Mouse (Mus musculus): ENCODE measurements around the gene Dapp1. TPM values are rescaled to one million over a fixed set of nuclear protein-coding genes. Genes with fewer than 3 reads are reported as not detected.

Gene Dapp1
- polyA plus RNA-seq, 1 experiment = 0.16 TPM

DNA sequence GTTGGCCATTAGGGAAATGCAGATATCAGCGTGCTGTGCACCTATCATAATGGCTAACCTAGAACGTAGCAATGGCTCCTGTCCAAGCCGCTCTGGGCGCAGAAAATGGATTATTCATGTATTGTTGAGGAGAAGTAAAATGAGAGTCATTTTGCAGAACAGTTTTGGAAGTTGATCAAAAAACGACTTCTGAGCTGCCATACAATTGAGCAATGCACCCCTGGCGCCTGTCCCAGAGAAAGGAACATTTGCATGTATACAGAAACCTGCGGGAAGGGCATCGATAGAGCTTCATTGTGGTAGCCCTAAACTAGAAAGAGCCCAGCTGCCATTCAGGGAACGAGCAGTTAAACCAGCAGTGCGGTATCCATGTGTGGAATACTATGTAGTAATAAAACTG, 81.2 kb downstream of the Dapp1 start:
- H3K36me3 ChIP-seq (ENCODE audit: control insufficient read depth, insufficient read depth) = peaks cover 11% of the 10 kb centered on the region

GRCm38 (mm10) chr3:137897685-137898084, 83.7 kb downstream of the Dapp1 start:
- Histone ChIP-seq H3ac (ENCODE audit: control insufficient read depth, insufficient read length) (no peak overlapping the region), H3K36me3 (ENCODE audit: control insufficient read depth, insufficient read depth) (no peaks in the 10 kb centered on the region), H3K27me3 (ENCODE audit: control insufficient read depth, insufficient read depth, insufficient read length) (no peaks in the 10 kb centered on the region), H3K4me2 (ENCODE audit: low read depth) (no peak overlapping the region), H3K4me3 (no peak overlapping the region), H3K79me2 (ENCODE audit: control insufficient read depth, insufficient read depth) (no peaks in the 10 kb centered on the region)
- no peak for TF ChIP-seq MAX (IDR thresholded peaks at IDR 0.05; ENCODE audit: low read depth)
- no peak for TF ChIP-seq CEBPB (IDR thresholded peaks at IDR 0.05; ENCODE audit: insufficient read depth, poor library complexity, severe bottlenecking)
- no peak for TF ChIP-seq POLR2A (IDR thresholded peaks at IDR 0.05; ENCODE audit: insufficient read length, low read depth)
- TF ChIP-seq E2F4 (IDR thresholded peaks at IDR 0.05; ENCODE audit: insufficient read depth) = no peak

More for the DNA sequence above, 81.2 kb downstream of the Dapp1 start:
- H3K27me3 ChIP-seq (ENCODE audit: control insufficient read depth, insufficient read depth, insufficient read length) = no peaks in the 10 kb centered on the region
- H3ac ChIP-seq (ENCODE audit: control insufficient read depth, insufficient read length) = no peak overlapping the region
- no peaks in the 10 kb centered on the region for H3K79me2 ChIP-seq (ENCODE audit: control insufficient read depth, insufficient read depth)
- TF ChIP-seq MYOG (IDR thresholded peaks at IDR 0.05; ENCODE audit: control insufficient read depth in 1 of 3, insufficient read depth in 1 of 3, insufficient read length in 2 of 3, low read depth in 2 of 3) (no peak), E2F4 (IDR thresholded peaks at IDR 0.05; ENCODE audit: insufficient read depth) (no peak), TCF12 (IDR thresholded peaks at IDR 0.05; ENCODE audit: insufficient read depth, poor library complexity, severe bottlenecking) (no peak), MYOD1 (IDR thresholded peaks at IDR 0.05; ENCODE audit: control insufficient read depth in 1 of 3, insufficient read length in 2 of 3, low read depth in 2 of 3) (no peak), TCF3 (IDR thresholded peaks at IDR 0.05; ENCODE audit: insufficient read length, low read depth) (no peak), SRF (IDR thresholded peaks at IDR 0.05; ENCODE audit: control insufficient read depth, insufficient read length, low read depth) (no peak), MAX (IDR thresholded peaks at IDR 0.05; ENCODE audit: low read depth) (no peak)
- no peak overlapping the region for H3K4me3 ChIP-seq
- no peak overlapping the region for H3K4me2 ChIP-seq (ENCODE audit: low read depth)

DNA sequence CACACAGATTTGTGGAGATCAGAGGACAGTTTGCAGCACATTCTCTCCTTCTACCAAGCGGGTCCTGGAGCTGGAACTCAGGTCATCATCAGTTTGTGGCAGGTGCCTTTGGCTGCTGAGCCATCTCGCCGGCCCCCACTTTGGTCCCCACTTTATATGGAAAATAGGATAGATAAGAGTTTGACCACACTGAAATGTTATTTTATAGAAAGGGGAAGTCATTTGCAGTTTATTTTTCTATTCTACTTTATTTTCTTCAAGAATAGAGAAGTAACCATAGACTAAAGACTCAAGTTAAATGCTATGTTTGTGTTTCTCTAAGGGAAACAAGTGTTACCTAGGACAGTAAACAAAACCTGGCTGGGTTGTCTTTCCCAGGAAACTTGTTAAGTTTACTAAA, 84.5 kb downstream of the Dapp1 start:
- Histone ChIP-seq H3K27me3 (ENCODE audit: control insufficient read depth, insufficient read depth, insufficient read length) (no peaks in the 10 kb centered on the region), H3K79me2 (ENCODE audit: control insufficient read depth, insufficient read depth) (no peaks in the 10 kb centered on the region), H3K36me3 (ENCODE audit: control insufficient read depth, insufficient read depth) (no peaks in the 10 kb centered on the region), H3ac (ENCODE audit: control insufficient read depth, insufficient read length) (no peak overlapping the region), H3K4me3 (no peak overlapping the region), H3K4me2 (ENCODE audit: low read depth) (no peak overlapping the region)
- TF ChIP-seq TCF3 (IDR thresholded peaks at IDR 0.05; ENCODE audit: insufficient read length, low read depth) (no peak), MYOD1 (IDR thresholded peaks at IDR 0.05; ENCODE audit: control insufficient read depth in 1 of 3, insufficient read length in 2 of 3, low read depth in 2 of 3) (no peak), SRF (IDR thresholded peaks at IDR 0.05; ENCODE audit: control insufficient read depth, insufficient read length, low read depth) (no peak), MAX (IDR thresholded peaks at IDR 0.05; ENCODE audit: low read depth) (no peak), USF1 (IDR thresholded peaks at IDR 0.05; ENCODE audit: low read depth) (no peak), E2F4 (IDR thresholded peaks at IDR 0.05; ENCODE audit: insufficient read depth) (no peak), POLR2AphosphoS2 (IDR thresholded peaks at IDR 0.05; ENCODE audit: insufficient read length, low read depth) (no peak), REST (IDR thresholded peaks at IDR 0.05; ENCODE audit: insufficient read depth, insufficient read length) (no peak), MYOG (IDR thresholded peaks at IDR 0.05; ENCODE audit: control insufficient read depth in 1 of 3, insufficient read depth in 1 of 3, insufficient read length in 2 of 3, low read depth in 2 of 3) (no peak), TCF12 (IDR thresholded peaks at IDR 0.05; ENCODE audit: insufficient read depth, poor library complexity, severe bottlenecking) (no peak), CEBPB (IDR thresholded peaks at IDR 0.05; ENCODE audit: insufficient read depth, poor library complexity, severe bottlenecking) (no peak), POLR2A (IDR thresholded peaks at IDR 0.05; ENCODE audit: insufficient read length, low read depth) (no peak)

GRCm38 (mm10) chr3:137896386-137896785, 85.0 kb downstream of the Dapp1 start:
- Histone ChIP-seq H3K4me2 (ENCODE audit: low read depth) (no peak overlapping the region), H3K27me3 (ENCODE audit: control insufficient read depth, insufficient read depth, insufficient read length) (no peaks in the 10 kb centered on the region), H3K4me3 (no peak overlapping the region), H3ac (ENCODE audit: control insufficient read depth, insufficient read length) (no peak overlapping the region), H3K36me3 (ENCODE audit: control insufficient read depth, insufficient read depth) (no peaks in the 10 kb centered on the region), H3K79me2 (ENCODE audit: control insufficient read depth, insufficient read depth) (no peaks in the 10 kb centered on the region)
- TF ChIP-seq POLR2AphosphoS2 (IDR thresholded peaks at IDR 0.05; ENCODE audit: insufficient read length, low read depth) (no peak), TCF3 (IDR thresholded peaks at IDR 0.05; ENCODE audit: insufficient read length, low read depth) (no peak), REST (IDR thresholded peaks at IDR 0.05; ENCODE audit: insufficient read depth, insufficient read length) (no peak), CEBPB (IDR thresholded peaks at IDR 0.05; ENCODE audit: insufficient read depth, poor library complexity, severe bottlenecking) (no peak), TCF12 (IDR thresholded peaks at IDR 0.05; ENCODE audit: insufficient read depth, poor library complexity, severe bottlenecking) (no peak), POLR2A (IDR thresholded peaks at IDR 0.05; ENCODE audit: insufficient read length, low read depth) (no peak), SRF (IDR thresholded peaks at IDR 0.05; ENCODE audit: control insufficient read depth, insufficient read length, low read depth) (no peak), MYOD1 (IDR thresholded peaks at IDR 0.05; ENCODE audit: control insufficient read depth in 1 of 3, insufficient read length in 2 of 3, low read depth in 2 of 3) (no peak), USF1 (IDR thresholded peaks at IDR 0.05; ENCODE audit: low read depth) (no peak), E2F4 (IDR thresholded peaks at IDR 0.05; ENCODE audit: insufficient read depth) (no peak), MYOG (IDR thresholded peaks at IDR 0.05; ENCODE audit: control insufficient read depth in 1 of 3, insufficient read depth in 1 of 3, insufficient read length in 2 of 3, low read depth in 2 of 3) (no peak), MAX (IDR thresholded peaks at IDR 0.05; ENCODE audit: low read depth) (no peak)

DNA sequence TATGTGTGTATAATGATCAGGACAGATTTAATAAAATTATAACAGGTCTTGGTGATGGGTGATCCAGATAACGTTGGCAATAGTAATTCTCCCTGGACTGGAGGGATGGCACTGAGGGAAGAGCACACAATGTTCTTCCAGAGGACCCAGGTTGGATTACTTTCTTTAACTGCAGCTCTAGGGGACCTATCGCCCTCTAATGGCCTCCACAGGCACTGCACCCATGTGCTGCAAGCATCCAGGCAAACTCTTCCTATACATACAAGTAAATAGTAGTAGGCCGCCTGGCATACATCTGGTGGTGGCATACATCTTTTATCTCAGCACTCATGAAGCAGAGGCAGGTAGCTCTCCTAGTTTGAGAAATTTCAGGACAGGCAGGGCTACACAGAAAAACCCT, 86.1 kb downstream of the Dapp1 start:
- H3K79me2 ChIP-seq (ENCODE audit: control insufficient read depth, insufficient read depth) = no peaks in the 10 kb centered on the region
- no peak overlapping the region for H3ac ChIP-seq (ENCODE audit: control insufficient read depth, insufficient read length)
- no peak overlapping the region for H3K4me2 ChIP-seq (ENCODE audit: low read depth)
- TF ChIP-seq REST (IDR thresholded peaks at IDR 0.05; ENCODE audit: insufficient read depth, insufficient read length) (no peak), TCF3 (IDR thresholded peaks at IDR 0.05; ENCODE audit: insufficient read length, low read depth) (no peak), POLR2A (IDR thresholded peaks at IDR 0.05; ENCODE audit: insufficient read length, low read depth) (no peak), TCF12 (IDR thresholded peaks at IDR 0.05; ENCODE audit: insufficient read depth, poor library complexity, severe bottlenecking) (no peak), CEBPB (IDR thresholded peaks at IDR 0.05; ENCODE audit: insufficient read depth, poor library complexity, severe bottlenecking) (no peak), MYOG (IDR thresholded peaks at IDR 0.05; ENCODE audit: control insufficient read depth in 1 of 3, insufficient read depth in 1 of 3, insufficient read length in 2 of 3, low read depth in 2 of 3) (no peak), USF1 (IDR thresholded peaks at IDR 0.05; ENCODE audit: low read depth) (no peak), E2F4 (IDR thresholded peaks at IDR 0.05; ENCODE audit: insufficient read depth) (no peak), MYOD1 (IDR thresholded peaks at IDR 0.05; ENCODE audit: control insufficient read depth in 1 of 3, insufficient read length in 2 of 3, low read depth in 2 of 3) (no peak), SRF (IDR thresholded peaks at IDR 0.05; ENCODE audit: control insufficient read depth, insufficient read length, low read depth) (no peak), POLR2AphosphoS2 (IDR thresholded peaks at IDR 0.05; ENCODE audit: insufficient read length, low read depth) (no peak), MAX (IDR thresholded peaks at IDR 0.05; ENCODE audit: low read depth) (no peak)
- H3K27me3 ChIP-seq (ENCODE audit: control insufficient read depth, insufficient read depth, insufficient read length) = no peaks in the 10 kb centered on the region
- no peaks in the 10 kb centered on the region for H3K36me3 ChIP-seq (ENCODE audit: control insufficient read depth, insufficient read depth)
- H3K4me3 ChIP-seq = no peak overlapping the region

Data from myocyte (in vitro differentiated cells).